Mouse (Mus musculus): ENCODE results near the gene Pld2. TPM values are rescaled to one million over a fixed set of nuclear protein-coding genes. Genes with fewer than 3 reads are reported as not detected.
A peak's percentile ranks its signal among the peaks of the same experiment; 100 is the strongest.
"Not testable (repeated sequence)": the region's sequence is repeated elsewhere in the genome, so short reads cannot be mapped to it uniquely, and the experiment has no call there.

Gene Pld2
- 8.7 and 14.5 TPM in 2 replicates for total RNA-seq (2021)
- long read RNA-seq, partial matches to known transcripts = 6 of 13 reads
- long read RNA-seq, other reads (novel, unspliced or antisense) = 5 of 13 reads

- peak; percentile 89 for DNase-seq
Observed at GRCm38 (mm10) chr11:70539877-70540587, at the start of gene Pld2. TSS of gene Pld2 (plus strand) at chr11:70540064.

DNA sequence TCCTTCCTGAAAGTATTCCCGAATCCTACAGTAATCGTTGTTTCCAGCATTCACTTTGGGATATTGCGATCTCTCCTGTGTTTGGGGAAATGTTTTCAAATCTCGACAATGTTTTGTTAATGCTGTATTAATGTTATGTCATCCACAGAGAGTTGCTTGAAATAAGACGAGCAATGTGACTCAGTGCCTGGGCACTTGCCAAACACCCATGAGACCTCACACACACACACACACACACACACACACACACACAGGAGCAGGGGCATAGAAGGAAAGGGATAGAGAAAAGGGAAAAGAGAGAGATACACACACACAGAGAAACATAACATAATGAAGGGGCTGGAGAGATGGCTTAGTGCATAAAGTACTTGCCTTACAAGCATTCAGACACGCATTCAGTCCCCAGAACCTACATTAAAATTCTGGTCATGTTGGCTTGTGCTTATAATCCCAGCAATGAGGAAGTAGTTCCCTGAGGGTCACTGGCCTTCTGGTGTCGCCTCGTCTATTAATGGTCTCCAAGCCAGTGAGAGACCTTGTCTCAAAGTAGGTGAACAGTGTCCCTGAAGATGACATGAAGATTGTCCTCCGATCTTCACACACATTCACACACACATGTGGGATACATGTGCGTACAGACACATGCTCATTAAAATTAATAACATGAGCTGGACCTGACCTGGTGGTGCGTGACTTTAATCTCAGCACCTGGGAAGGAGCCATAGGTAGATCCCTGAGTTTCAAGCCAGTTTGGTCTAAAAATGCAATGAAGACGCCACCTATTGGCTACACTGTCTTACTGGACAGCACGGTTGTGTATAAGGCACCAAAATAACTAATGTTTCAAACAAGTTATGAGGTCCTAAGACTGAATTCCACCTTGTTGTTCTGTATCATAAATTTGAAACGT is 40.0 kb upstream of the Pld2 start:
- DNase-seq = peak; percentile 77

- DNase-seq = no peak
Observed at GRCm38 (mm10) chr11:70500476-70500812, 39.4 kb upstream of the Pld2 start.

- DNase-seq = no peak
Observed at GRCm38 (mm10) chr11:70502018-70502417, 37.8 kb upstream of the Pld2 start.

- DNase-seq = no peak
Observed at GRCm38 (mm10) chr11:70504970-70505369, 34.9 kb upstream of the Pld2 start, which contains the start of gene Tm4sf5. TSS of gene Tm4sf5 (plus strand) at chr11:70505244.

DNA sequence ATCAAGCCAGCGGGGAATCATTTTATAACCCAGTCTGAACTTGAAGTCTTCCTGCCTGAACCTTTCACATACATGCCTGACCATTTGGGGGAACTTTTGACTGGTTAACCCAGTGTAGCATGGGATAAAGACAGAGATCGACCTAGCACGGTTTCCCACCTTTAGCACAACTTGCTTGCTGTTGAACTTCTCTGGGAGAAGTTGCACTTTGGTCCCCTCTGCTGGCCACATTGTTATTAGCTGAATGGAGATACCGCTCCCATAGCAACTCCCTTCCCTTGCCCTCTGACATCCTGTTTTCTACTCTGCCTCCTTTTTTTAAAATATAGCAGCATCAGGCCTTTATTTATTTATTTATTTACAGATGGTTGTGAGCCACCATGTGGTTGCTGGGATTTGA is 33.5 kb upstream of the Pld2 start:
- peak; percentile 67 for DNase-seq

DNA sequence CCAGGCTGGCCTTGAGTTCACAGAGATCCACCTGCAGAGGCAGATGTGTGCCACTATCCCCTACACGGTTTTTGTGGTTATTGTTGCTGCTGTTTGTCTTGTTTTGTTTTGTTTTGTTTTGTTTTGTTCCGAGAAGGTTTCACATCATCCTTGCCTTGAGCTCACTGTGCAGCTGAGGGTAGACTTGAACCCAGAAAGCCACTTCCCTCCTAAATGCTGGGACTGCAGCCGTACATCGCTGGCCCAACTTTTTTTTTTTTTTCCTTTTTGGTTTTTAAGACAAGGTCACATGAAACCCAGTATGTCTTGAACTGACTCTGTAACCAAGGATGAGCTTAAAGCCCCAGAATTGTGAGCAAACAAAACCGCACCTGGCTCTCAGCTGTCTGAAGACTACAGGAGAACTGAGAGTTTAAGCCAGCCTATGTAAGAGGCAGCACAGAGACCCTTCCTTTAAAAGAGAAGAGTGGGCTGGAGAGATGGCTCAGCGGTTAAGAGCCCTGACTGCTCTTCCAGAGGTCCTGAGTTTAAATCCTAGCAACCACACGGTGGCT is 32.8 kb upstream of the Pld2 start:
- no peak for DNase-seq

- DNase-seq = peak; percentile 23
Observed at GRCm38 (mm10) chr11:70509753-70510564, 29.9 kb upstream of the Pld2 start.

DNA sequence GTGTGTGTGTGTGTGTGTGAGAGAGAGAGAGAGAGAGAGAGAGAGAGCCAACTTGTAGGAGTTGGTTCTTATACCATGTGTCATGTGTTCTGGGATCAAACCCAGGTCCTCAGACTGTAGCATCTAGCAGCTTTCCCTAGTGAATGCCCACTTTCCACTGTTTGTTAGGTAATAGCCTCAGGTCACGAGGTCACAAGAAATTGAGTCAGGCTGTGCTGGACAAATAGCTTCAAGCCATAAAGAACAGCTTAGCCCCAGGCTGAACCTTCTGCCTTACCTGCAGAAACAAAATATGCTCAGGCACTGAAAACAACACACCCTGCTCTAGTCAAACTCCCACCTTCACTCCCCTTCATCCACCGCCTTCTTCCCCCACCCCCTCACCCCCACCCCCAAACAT is 28.6 kb upstream of the Pld2 start:
- no peak for DNase-seq

- DNase-seq = no peak
Observed at GRCm38 (mm10) chr11:70511825-70512224, 28.0 kb upstream of the Pld2 start.

- no peak for DNase-seq
Observed at GRCm38 (mm10) chr11:70512709-70513342, 27.0 kb upstream of the Pld2 start.

DNA sequence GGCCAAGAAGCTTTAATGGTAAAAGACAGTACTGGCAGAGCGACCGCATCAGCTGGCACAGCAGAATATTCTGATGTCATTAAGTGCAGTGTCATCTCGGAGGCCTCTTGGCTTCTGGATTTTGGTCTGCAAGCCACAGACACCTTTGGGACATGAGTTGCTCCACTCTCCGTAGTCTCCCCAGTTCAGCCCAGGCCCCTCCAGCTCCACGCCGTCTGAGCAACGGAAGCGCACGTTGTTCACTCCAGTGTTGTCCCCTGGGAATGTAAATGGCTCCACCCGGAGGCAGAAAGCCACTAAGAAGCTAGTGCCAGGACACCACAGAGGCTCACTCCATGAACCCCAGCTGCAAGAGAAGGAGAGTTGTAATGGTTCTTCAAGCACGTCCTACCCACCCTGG is 26.3 kb upstream of the Pld2 start:
- DNase-seq = no peak

GRCm38 (mm10) chr11:70514288-70514687 is 25.6 kb upstream of the Pld2 start, which contains the start of gene Vmo1:
TSS of gene Vmo1 (minus strand) at chr11:70514616.
- no peak for DNase-seq

- no peak for DNase-seq
Observed at GRCm38 (mm10) chr11:70516352-70516751, 23.5 kb upstream of the Pld2 start.

DNA sequence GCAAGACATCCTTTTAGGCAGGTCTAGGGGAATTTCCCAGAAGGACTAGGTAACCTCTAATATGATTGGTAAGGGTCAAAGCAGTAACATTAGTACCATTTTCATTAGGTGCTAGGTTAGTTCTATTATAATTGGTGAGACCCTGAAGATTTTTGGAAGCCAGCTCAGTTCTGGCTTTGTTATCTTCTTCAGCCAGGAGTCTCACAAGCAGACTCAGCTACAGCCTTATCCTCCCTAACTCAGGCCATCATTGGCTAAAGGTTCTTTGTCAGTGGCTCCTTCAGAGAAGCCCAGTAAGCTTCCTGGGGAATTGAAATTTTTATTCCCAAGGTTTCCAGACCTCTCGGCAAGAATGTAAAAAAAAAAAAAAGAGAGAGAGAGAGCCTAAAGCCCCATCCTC is 21.4 kb upstream of the Pld2 start:
- DNase-seq = no peak

- DNase-seq = no peak
Observed at GRCm38 (mm10) chr11:70518923-70519322, 20.9 kb upstream of the Pld2 start, which contains the start of gene Gltpd2. TSS of gene Gltpd2 (plus strand) at chr11:70519196.

DNA sequence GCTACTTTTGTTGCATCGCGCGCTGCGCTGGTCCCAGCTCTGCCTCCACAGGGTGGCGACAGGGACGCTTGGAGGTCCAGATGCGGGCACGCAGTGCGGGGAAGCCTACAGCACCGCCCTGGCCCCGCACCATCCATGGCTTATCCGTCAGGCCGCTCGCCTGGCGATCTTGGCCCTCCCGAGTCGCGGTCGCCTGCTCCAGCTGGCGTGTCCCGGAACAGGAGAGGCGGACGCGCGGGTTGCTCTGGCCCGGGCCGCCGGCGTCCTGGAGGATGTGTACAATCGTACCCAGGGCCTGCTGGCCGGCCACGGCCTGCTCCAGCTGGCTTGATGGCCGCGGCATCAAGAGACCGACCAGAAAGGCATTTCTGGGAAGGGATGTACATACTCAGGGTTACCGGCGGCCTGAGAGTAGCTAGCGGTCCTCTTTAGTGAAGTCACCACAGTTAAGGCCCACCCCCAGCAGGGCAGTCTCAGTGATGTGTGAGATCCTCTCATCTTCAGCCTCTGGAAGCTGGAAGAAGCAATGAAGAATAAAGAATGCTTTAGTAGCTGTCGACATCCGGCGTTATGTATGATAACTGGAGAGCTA is 19.6 kb upstream of the Pld2 start:
- peak; percentile 43 for DNase-seq

GRCm38 (mm10) chr11:70523306-70523989 is 16.4 kb upstream of the Pld2 start:
- not testable (repeated sequence) for DNase-seq

GRCm38 (mm10) chr11:70524782-70525181 is 15.1 kb upstream of the Pld2 start:
- no peak for DNase-seq

GRCm38 (mm10) chr11:70525184-70525678 is 14.6 kb upstream of the Pld2 start, which contains the start of gene Psmb6:
TSS of gene Psmb6 (plus strand) at chr11:70525367.
- DNase-seq = peak; percentile 81

All from adrenal gland, postnatal 25 days (tissue).